Mouse (Mus musculus) cerebellum, postnatal 4 days (tissue): ENCODE measurements at regions not wholly inside any gene's neighbourhood (a gene's known extent, or its start where the extent isn't known, plus 50 kb on each side); places are given as distances from the start of the nearest gene placed in this dataset.

Experiments used
- DNase-seq, 2 experiments: peaks; one replicate each; pipeline ENCODE4 v3.0.0; 2022; ENCODE audit warnings: low spot score in 2 of 2, mixed read lengths in 1 of 2

DNA sequence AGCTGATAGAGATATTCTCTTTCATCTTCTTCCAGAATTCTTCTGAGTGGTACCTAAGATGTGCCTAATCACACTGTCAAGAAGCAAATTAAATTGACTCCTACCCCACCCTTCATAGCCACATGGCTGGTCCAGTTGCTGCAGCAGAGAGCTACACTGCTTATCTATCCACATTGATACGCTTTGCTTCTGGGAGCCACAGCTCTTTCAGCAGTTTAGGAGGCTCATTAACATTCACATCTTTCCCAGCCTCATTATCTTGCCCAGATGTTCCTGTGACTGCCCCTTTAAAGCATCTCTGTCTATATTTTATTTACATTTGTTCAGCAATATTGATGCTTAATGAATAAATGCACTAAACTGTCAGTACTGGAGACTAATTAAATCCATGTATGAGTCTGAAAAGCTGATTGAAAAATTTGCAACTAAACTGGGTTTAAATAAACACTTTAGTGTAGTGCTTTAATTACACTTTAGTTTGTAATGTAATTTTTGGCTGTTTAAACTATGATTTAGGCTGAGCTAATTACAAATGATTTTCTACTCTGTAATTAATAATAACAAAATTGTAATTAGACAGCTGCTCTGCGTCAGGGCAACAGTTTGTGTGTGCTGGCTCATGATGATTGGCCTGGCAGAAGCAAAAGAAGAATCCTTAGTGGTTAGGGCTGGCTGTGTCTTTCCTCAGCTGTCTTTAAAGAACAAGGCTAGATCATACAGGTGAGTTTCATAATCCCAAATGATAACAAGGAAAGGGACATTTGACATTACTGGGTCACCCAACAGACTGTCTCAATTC, 632.5 kb upstream of the Tle4 start:
- no peak for DNase-seq

DNA sequence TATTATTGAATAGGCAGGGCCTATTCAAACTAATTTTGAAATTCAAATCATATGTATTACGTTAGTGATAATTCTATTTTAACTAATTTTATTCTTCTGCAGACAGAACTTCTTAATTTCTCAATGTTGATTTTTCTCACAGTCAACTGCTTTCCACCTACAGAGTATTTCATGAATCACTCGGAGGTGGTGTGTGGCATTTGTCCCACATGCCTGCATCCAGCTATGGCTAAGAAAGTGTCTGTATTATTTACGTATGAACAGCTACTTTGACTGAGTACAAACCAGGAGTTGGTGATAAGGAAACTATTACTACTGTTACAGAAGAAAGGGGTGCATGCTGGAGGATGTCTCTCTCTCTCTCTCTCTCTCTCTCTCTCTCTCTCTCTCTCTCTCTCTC, 619.5 kb upstream of the Tle4 start:
- DNase-seq, result no peak

- DNase-seq, result peak in 1 of 2 experiments; percentile 20
Observed at GRCm38 (mm10) chr19:15214651-15215050, 616.8 kb upstream of the Tle4 start.

DNA sequence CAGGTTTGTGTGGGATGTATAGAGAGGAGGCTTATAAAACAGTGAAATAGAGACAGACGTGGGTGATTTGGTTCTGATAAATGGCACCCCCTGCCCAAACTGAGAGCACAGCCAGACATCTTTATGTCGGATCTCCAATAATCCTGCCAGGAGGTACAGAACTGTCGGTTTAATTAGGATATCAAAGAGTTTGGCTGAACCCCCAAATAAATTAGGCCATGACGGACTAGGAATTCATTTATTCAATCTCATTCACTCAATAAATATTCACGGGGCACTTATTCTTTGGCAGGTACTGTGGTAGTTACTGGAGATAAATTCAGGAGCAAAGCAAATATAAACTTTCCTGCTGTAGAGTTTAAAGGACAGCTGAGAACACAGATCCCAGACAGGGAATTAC, 615.0 kb upstream of the Tle4 start:
- no peak for DNase-seq

GRCm38 (mm10) chr19:15203039-15203438, 605.2 kb upstream of the Tle4 start:
- DNase-seq, result no peak

DNA sequence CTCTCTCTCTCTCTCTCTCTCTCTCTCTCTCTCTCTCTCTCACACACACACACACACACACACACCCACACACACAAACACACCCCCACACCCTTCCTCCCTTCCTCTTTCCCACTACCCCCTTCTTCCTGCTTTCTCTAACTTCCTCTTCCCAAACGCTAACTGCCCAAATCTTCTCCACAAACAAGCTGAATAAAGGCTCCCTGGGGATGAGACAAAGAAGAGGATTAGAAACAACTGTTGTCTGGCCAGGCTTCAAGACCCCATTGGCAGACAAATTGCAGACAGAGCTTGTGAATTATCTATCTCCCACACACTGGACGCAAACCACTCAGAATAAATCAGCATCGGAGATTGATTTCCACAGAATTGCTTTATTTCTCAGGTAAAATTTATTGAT, 603.4 kb upstream of the Tle4 start:
- peak in 1 of 2 experiments; percentile 10 for DNase-seq

GRCm38 (mm10) chr19:15200792-15201191, 602.9 kb upstream of the Tle4 start:
- no peak for DNase-seq

GRCm38 (mm10) chr19:15200361-15200760, 602.5 kb upstream of the Tle4 start:
- DNase-seq, result no peak

- DNase-seq, result no peak
Observed at GRCm38 (mm10) chr19:15199692-15200091, 601.8 kb upstream of the Tle4 start.

DNA sequence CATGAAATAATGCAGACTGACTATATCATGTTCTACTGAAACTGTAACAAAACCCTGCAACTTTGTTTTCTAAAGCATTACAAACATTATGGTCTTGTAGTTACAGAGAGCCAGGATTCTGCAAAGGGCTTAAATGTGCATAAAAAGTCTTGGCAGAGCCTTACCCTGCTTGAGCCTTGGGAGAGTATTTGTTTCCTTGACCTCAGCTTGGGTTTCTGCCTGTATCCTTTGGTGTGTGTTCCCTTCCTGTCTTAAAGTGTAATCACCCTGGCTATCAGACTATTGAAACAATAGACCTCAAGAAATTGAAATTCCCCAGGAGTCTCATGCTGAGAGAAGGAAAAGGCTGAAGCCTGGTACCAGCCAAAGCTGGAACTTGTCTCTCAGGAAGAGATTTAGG, 577.4 kb upstream of the Tle4 start:
- DNase-seq, result no peak

DNA sequence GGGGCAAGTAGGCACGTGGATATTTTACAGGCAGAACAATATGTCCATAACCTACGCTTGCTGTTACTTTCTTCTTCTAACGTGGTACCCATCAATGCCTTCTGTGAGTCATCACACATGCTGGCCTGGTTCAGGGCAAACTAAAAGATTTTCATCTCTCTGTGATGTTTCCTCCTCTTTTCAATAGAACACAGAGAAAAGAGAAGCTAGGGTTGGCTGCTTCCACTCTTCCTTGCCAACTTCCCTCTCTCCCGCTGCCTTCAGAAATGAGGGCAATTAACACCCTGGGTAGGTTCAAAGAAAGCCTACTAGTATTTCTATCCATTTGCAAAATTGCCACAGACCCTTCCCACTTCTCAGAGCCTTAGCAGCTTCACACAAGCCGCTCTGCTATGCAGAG, 575.5 kb upstream of the Tle4 start:
- no peak for DNase-seq

DNA sequence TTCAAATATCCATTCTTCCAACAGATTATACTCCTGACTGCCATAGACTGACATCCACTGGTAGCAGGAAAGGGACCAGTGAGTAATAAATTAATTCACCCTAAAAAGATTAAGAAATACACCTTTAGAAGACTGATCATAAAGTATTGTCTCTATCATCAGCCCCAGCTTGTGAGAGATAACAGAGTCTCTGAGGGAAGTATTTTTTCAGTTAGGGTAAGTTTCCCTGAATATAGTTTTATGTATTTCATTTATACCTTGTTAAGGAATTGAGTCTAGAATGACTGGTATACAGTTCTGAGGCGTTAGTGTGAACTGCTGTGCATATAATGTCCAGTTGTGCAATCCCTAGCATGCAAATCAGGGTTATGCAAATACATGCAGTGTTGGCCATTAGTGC, 569.3 kb upstream of the Tle4 start:
- no peak for DNase-seq

DNA sequence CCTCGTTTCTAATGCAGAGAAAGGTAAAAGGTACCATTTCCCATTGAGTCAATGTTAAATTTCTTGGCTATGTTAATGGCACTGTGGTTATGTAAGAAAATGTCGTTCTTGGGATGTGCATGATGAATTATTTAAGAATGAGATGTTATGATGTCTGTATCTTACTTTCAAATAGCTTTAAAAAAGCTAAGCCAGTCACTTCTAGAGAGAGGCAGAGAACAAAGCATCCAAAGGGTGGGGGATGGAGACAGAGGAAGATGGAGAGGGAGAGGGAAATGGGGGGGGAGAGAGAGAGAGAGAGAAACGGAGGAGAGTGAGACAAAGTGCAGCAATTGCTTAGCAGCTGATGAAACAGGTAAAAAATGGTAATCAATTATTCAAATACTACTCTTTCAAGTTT, 562.8 kb upstream of the Tle4 start:
- DNase-seq, result no peak

DNA sequence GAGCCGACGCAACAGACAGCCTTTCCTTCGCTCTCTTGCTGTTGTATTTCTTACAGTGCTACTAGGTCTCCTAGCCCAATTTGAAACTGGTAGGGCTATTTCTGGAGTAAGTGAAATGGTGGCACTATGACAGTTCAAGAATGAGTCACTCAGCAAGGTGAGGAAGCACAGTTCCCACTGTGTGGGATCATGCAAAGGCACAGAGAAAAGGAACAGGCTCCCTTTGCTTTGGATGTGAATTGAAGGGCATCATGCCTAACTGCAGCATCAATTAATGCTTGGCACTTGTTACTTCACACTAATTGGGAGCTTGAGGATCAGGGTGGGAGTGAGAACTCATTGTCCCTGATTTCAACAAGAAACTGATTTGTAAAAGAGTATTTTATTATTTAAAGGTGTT, 560.8 kb upstream of the Tle4 start:
- no peak for DNase-seq

GRCm38 (mm10) chr19:15158177-15158576, 560.3 kb upstream of the Tle4 start:
- no peak for DNase-seq

GRCm38 (mm10) chr19:15154693-15155092, 556.8 kb upstream of the Tle4 start:
- DNase-seq, result no peak

DNA sequence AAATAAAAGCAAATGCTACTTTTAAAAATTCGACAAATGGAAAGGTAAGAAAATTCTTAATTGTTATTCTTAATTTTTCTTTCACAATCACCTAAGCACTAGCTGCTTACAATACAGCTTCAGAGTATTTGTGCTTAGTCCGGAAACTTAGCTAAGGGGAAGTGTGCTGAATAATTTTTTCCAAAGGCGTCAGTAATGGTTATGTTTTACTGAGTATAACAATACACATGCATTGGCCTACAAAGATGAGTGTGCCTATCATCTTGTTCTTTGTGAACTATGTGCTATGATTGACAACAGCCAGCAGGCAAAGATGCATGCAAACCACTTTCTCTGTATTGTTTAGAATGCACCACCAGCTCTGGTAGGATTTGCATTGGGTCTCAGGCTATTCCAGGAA, 548.5 kb upstream of the Tle4 start:
- no peak for DNase-seq

DNA sequence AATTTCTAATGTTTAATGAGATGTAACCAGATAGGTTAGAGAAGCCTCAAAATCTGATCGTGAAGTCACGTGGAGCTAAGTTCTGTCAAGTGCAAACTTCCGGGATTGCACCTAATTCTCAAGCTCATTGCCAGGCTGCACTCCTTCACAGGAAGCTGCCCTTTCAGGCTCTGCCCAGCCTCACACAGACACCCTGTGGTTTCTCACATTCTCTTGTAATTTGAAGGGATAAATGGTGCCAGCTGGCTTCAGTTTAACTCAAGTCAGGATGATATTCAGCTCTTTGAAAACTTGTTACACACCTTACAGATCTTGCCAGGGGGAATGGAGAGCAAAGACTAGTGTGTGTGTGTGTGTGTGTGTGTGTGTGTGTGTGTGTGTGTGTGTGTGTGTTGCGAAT, 529.3 kb upstream of the Tle4 start:
- DNase-seq, result no peak

DNA sequence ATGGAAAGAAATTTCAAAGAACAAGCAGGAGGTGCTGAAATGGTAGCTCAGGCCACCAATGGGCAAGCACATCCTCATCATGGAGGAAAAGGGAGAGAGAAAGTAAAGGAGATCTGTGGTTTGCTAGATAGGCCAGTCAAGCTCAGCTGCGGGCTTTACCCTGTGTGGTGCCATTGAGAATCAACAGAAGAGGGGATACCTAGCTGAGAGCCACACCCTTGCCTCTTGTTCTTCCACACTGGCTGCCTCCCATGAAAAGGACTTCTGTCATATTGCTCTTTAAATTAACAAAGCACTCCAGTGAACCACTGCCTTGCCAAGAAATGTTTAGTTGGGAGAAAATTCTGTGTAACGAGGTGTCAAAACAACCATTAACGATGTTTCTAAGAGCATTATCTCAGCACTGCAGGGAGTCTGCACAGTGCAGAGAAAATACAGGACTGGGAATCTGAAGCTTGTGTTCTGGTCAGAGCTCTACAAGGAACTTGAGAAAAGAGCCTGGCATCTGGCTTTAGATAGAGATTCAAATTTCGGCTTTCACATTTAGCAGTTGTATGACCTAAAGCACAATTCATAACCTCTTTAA, 510.7 kb upstream of the Tle4 start:
- no peak for DNase-seq

DNA sequence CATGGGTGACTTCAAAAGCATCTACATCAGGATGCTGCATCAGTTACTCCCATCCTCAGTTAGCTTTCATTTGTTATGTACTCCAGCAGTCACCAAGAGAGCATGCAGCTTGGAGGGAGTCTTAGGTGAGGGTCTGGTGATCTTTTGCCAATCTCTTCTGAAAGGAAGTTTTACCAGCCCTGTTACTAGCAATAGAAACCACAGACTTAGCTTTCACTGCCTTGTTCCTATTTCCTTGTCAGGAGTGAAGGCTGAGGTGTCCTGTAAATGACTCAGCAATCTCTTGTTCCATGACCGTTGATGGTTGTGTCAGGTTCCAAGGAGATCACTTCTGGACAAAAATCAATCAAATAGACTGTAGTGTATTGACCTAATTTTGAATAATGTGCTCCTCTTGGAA, 497.2 kb upstream of the Tle4 start:
- no peak for DNase-seq

- DNase-seq, result no peak
Observed at GRCm38 (mm10) chr19:15093534-15093933, 495.7 kb upstream of the Tle4 start.

DNA sequence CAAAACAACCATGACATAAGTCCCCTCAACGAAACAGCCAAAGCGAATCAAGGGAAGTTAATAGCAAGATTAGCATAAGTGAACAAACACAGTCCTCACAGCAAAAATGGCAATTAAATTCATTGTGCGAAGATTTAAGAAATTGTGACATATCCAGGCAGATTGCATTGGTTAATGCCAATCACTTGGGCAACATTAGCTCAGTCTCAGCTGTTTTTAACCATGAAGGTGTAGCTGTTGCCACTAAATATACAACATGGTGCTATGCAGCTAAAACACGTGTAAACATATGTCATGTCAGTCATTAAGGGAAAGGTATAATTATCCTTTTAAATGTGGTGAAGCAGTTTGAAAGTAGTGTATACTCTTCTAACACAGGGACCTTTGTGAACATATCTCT, 482.8 kb upstream of the Tle4 start:
- DNase-seq, result no peak

- DNase-seq, result no peak
Observed at GRCm38 (mm10) chr19:15057801-15058200, 459.9 kb upstream of the Tle4 start.
